Mouse (Mus musculus) liver, embryonic 14.5 days (tissue): ENCODE results near the gene Scgn. TPM values are rescaled to one million over a fixed set of nuclear protein-coding genes. Genes with fewer than 3 reads are reported as not detected.

Source experiments
- ATAC-seq: fragments of 200-750 bp; cut with Nextera tagmentation; 2 replicates; pipeline ENCODE4 v1.8.0; 2017; ENCODE audit warnings: moderate number of reproducible peaks, mild to moderate bottlenecking, moderate library complexity; ENCODE audit not compliant: insufficient read depth
- DNase-seq, 3 experiments: peaks; one replicate each; pipeline ENCODE4 v3.0.0-alpha.2; 2012 to 2013; ENCODE audit warnings: low read depth in 3 of 3, low spot score in 3 of 3
- H3K27ac ChIP-seq: fragments of 300-500 bp; sonication (generic); 2 replicates; pipeline ENCODE4 v1.5.1; 2014; ENCODE audit warnings: moderate library complexity, mild to moderate bottlenecking, control low read depth, inconsistent platforms
- H3K27me3 ChIP-seq: fragments of 300-500 bp; sonication (generic); 2 replicates; pipeline ENCODE4 v1.6.1; 2014; ENCODE audit warnings: mild to moderate bottlenecking, low read length, moderate library complexity; ENCODE audit not compliant: control insufficient read depth, insufficient read depth
- H3K36me3 ChIP-seq: fragments of 300-500 bp; sonication (generic); replicated peaks from 2 replicates; pipeline ENCODE4 v1.6.1; 2014; ENCODE audit warnings: low read depth; ENCODE audit not compliant: control insufficient read depth, insufficient read depth
- H3K4me1 ChIP-seq, 2 experiments: fragments of 200-500 bp in 1 of 2; fragments of 300-500 bp in 1 of 2; sonication (generic) in 1 of 2; replicated peaks; 2 replicates each; pipeline ENCODE4 v1.6.1; 2012 to 2014; ENCODE audit warnings: antibody characterized with exemption in 1 of 2, inconsistent platforms in 1 of 2, low read length in 1 of 2; ENCODE audit not compliant: control insufficient read depth in 2 of 2, insufficient read depth in 2 of 2
- H3K4me2 ChIP-seq: fragments of 300-500 bp; sonication (generic); 2 replicates; pipeline ENCODE4 v1.6.1; 2014; ENCODE audit warnings: low read depth, mild to moderate bottlenecking, control low read depth, moderate library complexity
- H3K4me3 ChIP-seq, 2 experiments: fragments of 200-500 bp in 1 of 2; fragments of 300-500 bp in 1 of 2; sonication (generic) in 1 of 2; 2 replicates each; pipeline ENCODE4 v1.5.1; 2012 to 2014; ENCODE audit warnings: low read depth in 2 of 2, low read length in 2 of 2, mild to moderate bottlenecking in 2 of 2, control low read depth in 1 of 2, inconsistent platforms in 1 of 2, moderate library complexity in 1 of 2; ENCODE audit not compliant: insufficient read depth in 1 of 2
- H3K9ac ChIP-seq: fragments of 300-500 bp; sonication (generic); replicated peaks from 2 replicates; pipeline ENCODE4 v1.6.1; 2014; ENCODE audit warnings: mild to moderate bottlenecking, control low read depth, moderate library complexity
- H3K9me3 ChIP-seq: fragments of 300-500 bp; sonication (generic); 2 replicates; pipeline ENCODE4 v1.6.1; 2016; ENCODE audit warnings: low read length, mixed read lengths; ENCODE audit not compliant: control insufficient read depth
- CTCF ChIP-seq: IDR thresholded peaks from 2 replicates; pipeline ENCODE4 v1.5.1; 2016; ENCODE audit warnings: antibody characterized with exemption, low read depth, control low read depth
- EP300 ChIP-seq: IDR thresholded peaks from 2 replicates; pipeline ENCODE4 v1.6.1; 2016; ENCODE audit warnings: antibody characterized with exemption, low read depth
- WGBS: fragments of 180-500 bp; shearing (Covaris S2); extraction: QIAGEN DNeasy Blood & Tissue Kit; methylation state at CpG from one replicate; pipeline ENCODE4 v1.1.7; 2014; ENCODE audit not compliant: insufficient replicate concordance; 5-methylcytosine and 5-hydroxymethylcytosine counted together
- microRNA-seq: library from miRNA; unstranded; fragments of <30 nt; microRNA quantifications from one replicate; pipeline ENCODE4, GENCODE M21; 2016
- polyA plus RNA-seq, 2 experiments: library from polyadenylated mRNA; depleted of rRNA in 1 of 2; stranded (reverse) in 1 of 2; unstranded in 1 of 2; fragments of >200 nt; fragmentation: Nextera tagmentation in 1 of 2; extraction: Ambion mirVana in 1 of 2; gene quantifications; 2 replicates each; pipeline versions ENCODE4 v1.2.1 to v1.2.3; 2012 to 2014

The Scgn gene
- polyA plus RNA-seq, 2 experiments = not detected

DNA sequence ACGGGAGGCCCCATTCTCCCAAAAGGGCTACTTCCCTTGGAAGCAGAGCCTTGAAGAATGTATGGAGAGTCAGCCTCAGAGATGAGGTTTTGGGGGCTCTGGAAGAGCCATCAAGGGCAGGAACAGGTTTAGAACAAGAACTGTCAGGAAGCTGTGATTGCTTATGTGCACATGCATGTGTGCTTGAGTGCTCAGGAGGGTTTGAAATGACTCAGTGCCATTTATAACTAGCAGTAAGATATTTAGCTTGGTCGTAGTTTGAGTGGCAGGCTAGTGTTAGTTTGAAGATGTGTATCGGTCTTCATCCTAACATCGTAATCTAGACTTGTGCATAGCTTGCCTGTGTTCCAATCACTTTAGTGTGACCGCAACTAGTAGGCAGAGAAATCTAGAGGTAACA lies 84.1 kb downstream of the Scgn start:
- no peak for DNase-seq
- Histone ChIP-seq H3K27me3 (no peaks in the 10 kb centered on the region), H3K4me1 (0 out of 4 replicates have a peak, but pooled peaks cover 0 to 6% of the 10 kb centered on the region in 2 experiments), H3K9ac (no peak overlapping the region), H3K4me2 (no peak overlapping the region), H3K27ac (no peak overlapping the region), H3K9me3 (no peaks in the 10 kb centered on the region), H3K36me3 (no peaks in the 10 kb centered on the region), H3K4me3 (no peak overlapping the region)
- 71% methylated on average over 5 of the region's 5 CpGs for WGBS
- ATAC-seq = no peak
- TF ChIP-seq EP300 (no peak), CTCF (no peak)

Small RNA genes within 50 kb of the gene (microRNA-seq; reads per million reads assigned to microRNA genes)
- gene Gm44344 = not detected

Other genes starting within 250 kb of the Scgn start
- gene Hist1h3c, start 245.6 kb downstream of the Scgn start, polyA plus RNA-seq (2012; rRNA removed) = 48.5 and 88.2 TPM in 2 replicates
- 3.6 and 5.7 TPM in 2 replicates for gene Hist1h3c, start 245.6 kb downstream of the Scgn start, polyA plus RNA-seq (2014; fragmentation: Nextera tagmentation; extraction: Ambion mirVana)
- 20.0 and 34.0 TPM in 2 replicates for gene Hist1h2bb, start 244.5 kb downstream of the Scgn start, polyA plus RNA-seq (2012; rRNA removed)
- gene Hist1h2bb, start 244.5 kb downstream of the Scgn start, polyA plus RNA-seq (2014; fragmentation: Nextera tagmentation; extraction: Ambion mirVana) = 2.6 and 3.5 TPM in 2 replicates
- gene Hist1h2ab, start 240.1 kb downstream of the Scgn start, polyA plus RNA-seq (2012; rRNA removed) = 45.2 and 45.3 TPM in 2 replicates
- gene Hist1h2ab, start 240.1 kb downstream of the Scgn start, polyA plus RNA-seq (2014; fragmentation: Nextera tagmentation; extraction: Ambion mirVana) = 70.4 and 74.8 TPM in 2 replicates
- gene Hist1h3b, start 238.9 kb downstream of the Scgn start, polyA plus RNA-seq (2012; rRNA removed) = 40.0 and 45.7 TPM in 2 replicates
- 8.9 and 11.4 TPM in 2 replicates for gene Hist1h3b, start 238.9 kb downstream of the Scgn start, polyA plus RNA-seq (2014; fragmentation: Nextera tagmentation; extraction: Ambion mirVana)
- 9.2 and 21.6 TPM in 2 replicates for gene Hist1h4b, start 234.2 kb downstream of the Scgn start, polyA plus RNA-seq (2012; rRNA removed)
- gene Hist1h4b, start 234.2 kb downstream of the Scgn start, polyA plus RNA-seq (2014; fragmentation: Nextera tagmentation; extraction: Ambion mirVana) = 4.5 and 5.1 TPM in 2 replicates
- 4.3 and 11.8 TPM in 2 replicates for gene Hist1h4a, start 230.0 kb downstream of the Scgn start, polyA plus RNA-seq (2012; rRNA removed)
- 0.57 and 0.78 TPM in 2 replicates for gene Hist1h4a, start 230.0 kb downstream of the Scgn start, polyA plus RNA-seq (2014; fragmentation: Nextera tagmentation; extraction: Ambion mirVana)
- 36.1 and 49.8 TPM in 2 replicates for gene Hist1h3a, start 228.8 kb downstream of the Scgn start, polyA plus RNA-seq (2012; rRNA removed)
- gene Hist1h3a, start 228.8 kb downstream of the Scgn start, polyA plus RNA-seq (2014; fragmentation: Nextera tagmentation; extraction: Ambion mirVana) = 5.8 and 7.5 TPM in 2 replicates
- 7.6 and 11.9 TPM in 2 replicates for gene Hist1h1a, start 227.5 kb downstream of the Scgn start, polyA plus RNA-seq (2012; rRNA removed)
- 6.3 and 7.4 TPM in 2 replicates for gene Hist1h1a, start 227.5 kb downstream of the Scgn start, polyA plus RNA-seq (2014; fragmentation: Nextera tagmentation; extraction: Ambion mirVana)
- gene Trim38, start 221.3 kb downstream of the Scgn start, polyA plus RNA-seq (2012; rRNA removed) = 0.06 TPM in 1 of 2 replicates, not detected in the other
- not detected in 2 replicates for gene Trim38, start 221.3 kb downstream of the Scgn start, polyA plus RNA-seq (2014; fragmentation: Nextera tagmentation; extraction: Ambion mirVana)
- gene Slc17a2, start 184.2 kb downstream of the Scgn start, polyA plus RNA-seq (2012; rRNA removed) = 1.00 and 1.1 TPM in 2 replicates
- 0.77 and 1.3 TPM in 2 replicates for gene Slc17a2, start 184.2 kb downstream of the Scgn start, polyA plus RNA-seq (2014; fragmentation: Nextera tagmentation; extraction: Ambion mirVana)
- 3.8 TPM in 2 replicates for gene Slc17a3, start 151.8 kb downstream of the Scgn start, polyA plus RNA-seq (2012; rRNA removed)
- 4.7 and 6.1 TPM in 2 replicates for gene Slc17a3, start 151.8 kb downstream of the Scgn start, polyA plus RNA-seq (2014; fragmentation: Nextera tagmentation; extraction: Ambion mirVana)
- 0.11 and 0.12 TPM in 2 replicates for gene Slc17a1, start 123.5 kb downstream of the Scgn start, polyA plus RNA-seq (2012; rRNA removed)
- 0.08 and 0.25 TPM in 2 replicates for gene Slc17a1, start 123.5 kb downstream of the Scgn start, polyA plus RNA-seq (2014; fragmentation: Nextera tagmentation; extraction: Ambion mirVana)
- 0.02 and 0.03 TPM in 2 replicates for gene Slc17a4, start 76.2 kb downstream of the Scgn start, polyA plus RNA-seq (2012; rRNA removed)
- 0.04 and 0.08 TPM in 2 replicates for gene Slc17a4, start 76.2 kb downstream of the Scgn start, polyA plus RNA-seq (2014; fragmentation: Nextera tagmentation; extraction: Ambion mirVana)
- gene Hist1h2ba, start 57.1 kb downstream of the Scgn start, polyA plus RNA-seq (2012; rRNA removed) = not detected in 2 replicates
- not detected in 2 replicates for gene Hist1h2ba, start 57.1 kb downstream of the Scgn start, polyA plus RNA-seq (2014; fragmentation: Nextera tagmentation; extraction: Ambion mirVana)
- gene Hist1h2aa, start 56.8 kb downstream of the Scgn start, polyA plus RNA-seq (2012; rRNA removed) = not detected in 2 replicates
- gene Hist1h2aa, start 56.8 kb downstream of the Scgn start, polyA plus RNA-seq (2014; fragmentation: Nextera tagmentation; extraction: Ambion mirVana) = not detected in 2 replicates